Mouse (Mus musculus) adrenal gland, adult 8-10 months (tissue): ENCODE data around the gene Shc2. TPM values are rescaled to one million over a fixed set of nuclear protein-coding genes. Genes with fewer than 3 reads are reported as not detected.

Experiments used
- DNase-seq: peaks from one replicate; pipeline ENCODE4 v3.0.0; 2022
- total RNA-seq, 4 experiments: library from RNA; stranded (reverse); gene quantifications; 2 replicates each; pipeline ENCODE4 v1.2.4; 2022

Shc2 gene
- total RNA-seq, 4 experiments from 2014 or later: 3.6 to 11.4 (median 6.0) TPM

GRCm38 (mm10) chr10:79580356-79580755 is 57.4 kb downstream of the Shc2 start:
- DNase-seq: no peak

- no peak for DNase-seq
These were observed 57.9 kb downstream of the Shc2 start for GRCm38 (mm10) chr10:79579781-79580180.

- no peak for DNase-seq
These were observed 58.8 kb downstream of the Shc2 start for GRCm38 (mm10) chr10:79578891-79579290.

GRCm38 (mm10) chr10:79578276-79578675 is 59.4 kb downstream of the Shc2 start:
- no peak for DNase-seq

DNA sequence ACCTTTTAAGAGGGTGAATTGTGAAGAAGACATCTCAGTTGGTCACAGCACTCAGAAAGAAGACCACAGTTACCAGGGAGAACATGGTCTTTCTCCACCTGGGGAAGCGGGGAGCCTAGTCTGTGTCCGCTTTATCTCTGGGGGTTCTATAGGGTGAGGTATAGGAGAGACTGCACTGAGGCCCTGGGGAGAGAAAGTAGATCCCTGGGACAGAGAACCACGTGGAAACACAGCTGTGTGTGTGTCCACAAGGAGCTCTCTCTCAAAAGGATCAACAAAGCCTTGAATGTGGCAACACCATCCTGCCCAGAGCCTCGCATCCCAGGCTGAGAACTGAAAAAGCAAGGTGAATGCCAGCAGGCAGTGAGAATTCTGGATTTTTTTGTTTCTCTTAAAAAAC is 60.3 kb downstream of the Shc2 start:
- DNase-seq: no peak

GRCm38 (mm10) chr10:79575754-79576153 is 62.0 kb downstream of the Shc2 start:
- DNase-seq: no peak

DNA sequence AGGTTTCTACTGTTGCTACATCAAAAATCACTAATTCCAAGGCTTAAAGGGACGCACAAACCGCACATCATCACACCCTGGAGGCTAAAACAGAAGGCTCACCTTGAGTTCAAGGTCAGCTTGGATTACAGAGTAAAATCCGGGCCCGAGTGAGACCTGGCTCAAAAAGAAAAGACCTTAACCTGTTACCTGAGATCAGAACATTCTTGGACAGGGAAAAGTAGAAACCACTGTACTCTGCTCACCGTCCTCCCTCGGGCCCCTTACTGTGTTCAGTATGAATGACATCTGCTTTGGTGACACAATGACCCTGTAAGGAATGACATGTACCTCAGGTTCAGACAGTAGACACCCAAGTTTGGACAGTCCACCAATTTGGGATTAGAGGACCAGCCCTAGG is 62.9 kb downstream of the Shc2 start:
- DNase-seq: no peak

DNA sequence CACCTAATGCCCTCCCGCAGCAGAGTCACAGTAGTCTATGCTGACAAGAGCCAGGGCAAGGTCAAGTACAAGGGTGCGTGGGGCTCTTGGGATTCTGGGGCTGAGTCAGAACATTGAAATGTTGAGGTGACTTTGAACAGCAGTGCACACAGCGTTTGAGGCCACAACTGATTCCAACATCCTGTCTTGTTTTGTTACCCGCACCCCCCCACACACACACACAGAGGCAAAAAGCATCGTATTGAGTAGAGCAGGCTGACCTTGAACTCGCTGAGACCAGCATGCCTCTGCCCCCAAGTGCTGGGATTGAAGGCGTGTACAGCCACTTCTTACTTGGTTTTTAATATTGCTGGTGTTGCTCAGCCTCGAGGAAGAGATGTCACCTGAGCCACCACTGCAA is 63.4 kb downstream of the Shc2 start:
- no peak for DNase-seq

- DNase-seq: no peak
These were observed 64.1 kb downstream of the Shc2 start for GRCm38 (mm10) chr10:79573611-79574010.

DNA sequence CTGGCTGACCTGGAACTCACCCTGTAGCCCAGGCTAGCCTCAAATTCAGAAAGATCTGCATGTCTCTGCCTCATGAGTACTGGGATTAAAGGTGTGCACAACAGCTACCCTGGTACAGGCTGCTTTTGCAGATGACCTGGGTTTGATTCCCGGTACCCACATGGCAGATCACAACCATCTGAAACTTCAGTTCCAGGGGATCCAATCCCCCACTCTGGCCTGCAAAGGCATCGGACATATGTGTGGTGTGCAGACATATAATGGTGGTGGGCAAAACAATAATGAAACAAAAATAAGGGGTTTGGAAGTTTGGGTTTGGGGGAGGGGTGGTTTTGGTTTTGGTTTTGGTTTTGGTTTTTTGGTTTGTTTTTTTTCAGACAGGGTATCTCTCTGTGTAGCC is 66.4 kb downstream of the Shc2 start:
- DNase-seq: no peak

DNA sequence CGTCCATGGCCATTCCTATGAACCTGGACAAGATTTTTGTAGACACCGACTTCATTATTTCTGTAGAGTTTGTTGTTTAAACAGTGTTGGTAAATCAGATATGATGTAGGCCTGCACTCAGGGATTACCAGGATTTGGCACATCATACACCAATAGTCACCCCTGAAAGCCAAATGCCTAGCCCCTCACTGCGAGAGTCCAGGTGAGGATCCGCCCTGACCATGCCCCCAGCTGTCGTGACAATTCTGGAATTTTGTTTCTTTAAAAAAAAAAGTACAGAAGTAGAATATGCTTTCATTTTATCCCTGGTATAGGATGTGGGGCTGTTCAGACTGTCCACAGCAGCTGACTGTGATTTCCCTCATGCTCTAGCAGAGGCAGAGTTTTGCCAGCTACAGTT is 67.8 kb downstream of the Shc2 start:
- DNase-seq: no peak

Other genes with a start within 250 kb of the Shc2 start
- not detected for gene Vmn2r83, start 169.2 kb downstream of the Shc2 start, total RNA-seq
- 10 to 100 TPM; 21.3 to 49.8 (median 30.1) TPM for gene Plpp2, start 104.1 kb downstream of the Shc2 start, total RNA-seq
- gene Mier2, start 82.7 kb downstream of the Shc2 start, total RNA-seq: 10 to 100 TPM; 24.2 to 49.8 (median 41.4) TPM
- not detected for gene Theg, start 50.6 kb downstream of the Shc2 start, total RNA-seq
- under 1 TPM; 0.12 to 0.31 (median 0.17) TPM for gene C2cd4c, start 23.9 kb downstream of the Shc2 start, total RNA-seq
- gene Odf3l2, start 7.8 kb upstream of the Shc2 start, total RNA-seq: not detected
- not detected for gene Madcam1, start 26.6 kb upstream of the Shc2 start, total RNA-seq
- gene Tpgs1, start 31.5 kb upstream of the Shc2 start, total RNA-seq: 10 to 100 TPM; 37.8 to 41.6 (median 39.3) TPM
- 10 to 100 TPM; 50.9 to 77.7 (median 69.2) TPM for gene Cdc34, start 44.3 kb upstream of the Shc2 start, total RNA-seq
- 1 to 10 TPM; 1.2 to 2.2 (median 1.7) TPM for gene Gzmm, start 51.1 kb upstream of the Shc2 start, total RNA-seq
- 100 to 1,000 TPM; 578 to 598 (median 581) TPM for gene Bsg, start 66.6 kb upstream of the Shc2 start, total RNA-seq
- gene Hcn2, start 78.7 kb upstream of the Shc2 start, total RNA-seq: 10 to 100 TPM in 2 of 4 experiments, 1 to 10 TPM in 2; 8.1 to 10.9 (median 10.3) TPM
- 10 to 100 TPM; 58.5 to 79.0 (median 70.8) TPM for gene Polrmt, start 108.7 kb upstream of the Shc2 start, total RNA-seq
- 1 to 10 TPM in 2 of 4 experiments, under 1 TPM in 1, not detected in 1; 0.38 to 1.2 (median 1.1) TPM for gene Fgf22, start 117.2 kb upstream of the Shc2 start, total RNA-seq
- gene Rnf126, start 129.0 kb upstream of the Shc2 start, total RNA-seq: 10 to 100 TPM; 45.2 to 61.9 (median 50.8) TPM
- 10 to 100 TPM in 2 of 4 experiments, 1 to 10 TPM in 2; 8.8 to 55.0 (median 26.2) TPM for gene Fstl3, start 139.4 kb upstream of the Shc2 start, total RNA-seq
- under 1 TPM in 2 of 4 experiments, not detected in 2; 0.13 to 0.38 TPM for gene Prss57, start 153.0 kb upstream of the Shc2 start, total RNA-seq
- 100 to 1,000 TPM in 2 of 4 experiments, 10 to 100 TPM in 2; 72.7 to 123 (median 96.1) TPM for gene Palm, start 155.7 kb upstream of the Shc2 start, total RNA-seq
- under 1 TPM; 0.64 to 0.95 (median 0.70) TPM for gene Misp, start 183.1 kb upstream of the Shc2 start, total RNA-seq
- gene Ptbp1, start 216.5 kb upstream of the Shc2 start, total RNA-seq: 100 to 1,000 TPM; 249 to 275 (median 255) TPM
- under 1 TPM in 1 of 4 experiments, not detected in 3; 0.35 TPM for gene Prtn3, start 236.6 kb upstream of the Shc2 start, total RNA-seq
- gene Plppr3, start 236.7 kb upstream of the Shc2 start, total RNA-seq: 1 to 10 TPM; 1.7 to 4.3 (median 3.0) TPM
- not detected for gene Elane, start 248.3 kb upstream of the Shc2 start, total RNA-seq